Mouse (Mus musculus): ENCODE data around the gene Pabpn1l. TPM values are rescaled to one million over a fixed set of nuclear protein-coding genes. Genes with fewer than 3 reads are reported as not detected.
A peak's percentile ranks its signal among the peaks of the same experiment; 100 is the strongest.

Pabpn1l gene
- total RNA-seq (2015; ENCODE audit: low replicate concordance): not detected in 2 replicates
- not detected in 2 replicates for total RNA-seq (2017; ENCODE audit: low replicate concordance)

- no peak for ATAC-seq (replicated peaks; ENCODE audit: low FRiP score, poor library complexity, severe bottlenecking)
Measured at GRCm38 (mm10) chr8:122622727-122623126, at the start of gene Pabpn1l. Pabpn1l (minus strand) TSS chr8:122622739.

GRCm38 (mm10) chr8:122671894-122672293, 49.4 kb upstream of the Pabpn1l start:
- ATAC-seq (replicated peaks; ENCODE audit: low FRiP score, poor library complexity, severe bottlenecking): no peak

GRCm38 (mm10) chr8:122670718-122671117, 48.2 kb upstream of the Pabpn1l start:
- no peak for ATAC-seq (replicated peaks; ENCODE audit: low FRiP score, poor library complexity, severe bottlenecking)

GRCm38 (mm10) chr8:122670001-122670400, 47.5 kb upstream of the Pabpn1l start:
- no peak for ATAC-seq (replicated peaks; ENCODE audit: low FRiP score, poor library complexity, severe bottlenecking)

GRCm38 (mm10) chr8:122669370-122669769, 46.8 kb upstream of the Pabpn1l start:
- no peak for ATAC-seq (replicated peaks; ENCODE audit: low FRiP score, poor library complexity, severe bottlenecking)

- no peak for ATAC-seq (replicated peaks; ENCODE audit: low FRiP score, poor library complexity, severe bottlenecking)
Measured at GRCm38 (mm10) chr8:122667854-122668253, 45.3 kb upstream of the Pabpn1l start.

GRCm38 (mm10) chr8:122666827-122667226, 44.3 kb upstream of the Pabpn1l start:
- ATAC-seq (replicated peaks; ENCODE audit: low FRiP score, poor library complexity, severe bottlenecking): peak; percentile 32

- peak; percentile 80 for ATAC-seq (replicated peaks; ENCODE audit: low FRiP score, poor library complexity, severe bottlenecking)
Measured at GRCm38 (mm10) chr8:122666338-122666764, 43.8 kb upstream of the Pabpn1l start.

GRCm38 (mm10) chr8:122665667-122666316, 43.3 kb upstream of the Pabpn1l start:
- ATAC-seq (replicated peaks; ENCODE audit: low FRiP score, poor library complexity, severe bottlenecking): no peak

GRCm38 (mm10) chr8:122665221-122665620, 42.7 kb upstream of the Pabpn1l start:
- ATAC-seq (replicated peaks; ENCODE audit: low FRiP score, poor library complexity, severe bottlenecking): no peak

- no peak for ATAC-seq (replicated peaks; ENCODE audit: low FRiP score, poor library complexity, severe bottlenecking)
Measured at GRCm38 (mm10) chr8:122663670-122664069, 41.1 kb upstream of the Pabpn1l start.

GRCm38 (mm10) chr8:122663106-122663505, 40.6 kb upstream of the Pabpn1l start:
- no peak for ATAC-seq (replicated peaks; ENCODE audit: low FRiP score, poor library complexity, severe bottlenecking)

- no peak for ATAC-seq (replicated peaks; ENCODE audit: low FRiP score, poor library complexity, severe bottlenecking)
Measured at GRCm38 (mm10) chr8:122661894-122662293, 39.4 kb upstream of the Pabpn1l start.

GRCm38 (mm10) chr8:122661138-122661537, 38.6 kb upstream of the Pabpn1l start:
- no peak for ATAC-seq (replicated peaks; ENCODE audit: low FRiP score, poor library complexity, severe bottlenecking)

- ATAC-seq (replicated peaks; ENCODE audit: low FRiP score, poor library complexity, severe bottlenecking): 0 out of 2 replicates have a peak, but pooled peaks have one; percentile 33
Measured at GRCm38 (mm10) chr8:122660022-122660421, 37.5 kb upstream of the Pabpn1l start.

- ATAC-seq (replicated peaks; ENCODE audit: low FRiP score, poor library complexity, severe bottlenecking): no peak
Measured at GRCm38 (mm10) chr8:122658807-122659160, 36.2 kb upstream of the Pabpn1l start.

- ATAC-seq (replicated peaks; ENCODE audit: low FRiP score, poor library complexity, severe bottlenecking): no peak
Measured at GRCm38 (mm10) chr8:122658149-122658806, 35.7 kb upstream of the Pabpn1l start.

GRCm38 (mm10) chr8:122656056-122656999, 33.8 kb upstream of the Pabpn1l start:
- peak; percentile 79 for ATAC-seq (replicated peaks; ENCODE audit: low FRiP score, poor library complexity, severe bottlenecking)

- no peak for ATAC-seq (replicated peaks; ENCODE audit: low FRiP score, poor library complexity, severe bottlenecking)
Measured at GRCm38 (mm10) chr8:122654768-122655167, 32.2 kb upstream of the Pabpn1l start.

- no peak for ATAC-seq (replicated peaks; ENCODE audit: low FRiP score, poor library complexity, severe bottlenecking)
Measured at GRCm38 (mm10) chr8:122652643-122653042, 30.1 kb upstream of the Pabpn1l start.
